Mouse (Mus musculus): ENCODE data around the gene Enox1.
A peak's percentile ranks its signal among the peaks of the same experiment; 100 is the strongest.

Gene Enox1

GRCm38 (mm10) chr14:77272931-77273446 is 116.4 kb downstream of the Enox1 start:
- DNase-seq (ENCODE audit: low spot score in 2 of 2): peak in 1 of 2 experiments; percentile 26

- DNase-seq (ENCODE audit: low spot score in 2 of 2): no peak
These were observed 117.2 kb downstream of the Enox1 start for GRCm38 (mm10) chr14:77273721-77274120.

- DNase-seq (ENCODE audit: low spot score in 2 of 2): no peak
These were observed 119.0 kb downstream of the Enox1 start for GRCm38 (mm10) chr14:77275607-77276006.

- DNase-seq (ENCODE audit: low spot score in 2 of 2): no peak
These were observed 122.6 kb downstream of the Enox1 start for GRCm38 (mm10) chr14:77279143-77279542.

GRCm38 (mm10) chr14:77280454-77280853 is 123.9 kb downstream of the Enox1 start:
- DNase-seq (ENCODE audit: low spot score in 2 of 2): no peak

GRCm38 (mm10) chr14:77280893-77281292 is 124.3 kb downstream of the Enox1 start:
- no peak for DNase-seq (ENCODE audit: low spot score in 2 of 2)

GRCm38 (mm10) chr14:77283939-77284338 is 127.4 kb downstream of the Enox1 start:
- peak; percentile 20 to 27 for DNase-seq (ENCODE audit: low spot score in 2 of 2)

GRCm38 (mm10) chr14:77285453-77285852 is 128.9 kb downstream of the Enox1 start:
- no peak for DNase-seq (ENCODE audit: low spot score in 2 of 2)

GRCm38 (mm10) chr14:77291756-77292155 is 135.2 kb downstream of the Enox1 start:
- no peak for DNase-seq (ENCODE audit: low spot score in 2 of 2)

- DNase-seq (ENCODE audit: low spot score in 2 of 2): peak; percentile 51 to 75
These were observed 140.5 kb downstream of the Enox1 start for GRCm38 (mm10) chr14:77297039-77297438.

GRCm38 (mm10) chr14:77298327-77298726 is 141.8 kb downstream of the Enox1 start:
- DNase-seq (ENCODE audit: low spot score in 2 of 2): no peak

GRCm38 (mm10) chr14:77309571-77309970 is 153.0 kb downstream of the Enox1 start:
- DNase-seq (ENCODE audit: low spot score in 2 of 2): no peak

- no peak for DNase-seq (ENCODE audit: low spot score in 2 of 2)
These were observed 154.9 kb downstream of the Enox1 start for GRCm38 (mm10) chr14:77311456-77311855.

- no peak for DNase-seq (ENCODE audit: low spot score in 2 of 2)
These were observed 162.8 kb downstream of the Enox1 start for GRCm38 (mm10) chr14:77319396-77319795.

- DNase-seq (ENCODE audit: low spot score in 2 of 2): no peak
These were observed 167.8 kb downstream of the Enox1 start for GRCm38 (mm10) chr14:77324348-77324747.

GRCm38 (mm10) chr14:77327693-77328092 is 171.1 kb downstream of the Enox1 start:
- DNase-seq (ENCODE audit: low spot score in 2 of 2): no peak

GRCm38 (mm10) chr14:77329791-77330190 is 173.2 kb downstream of the Enox1 start:
- no peak for DNase-seq (ENCODE audit: low spot score in 2 of 2)

GRCm38 (mm10) chr14:77343662-77344340 is 187.2 kb downstream of the Enox1 start:
- no peak for DNase-seq (ENCODE audit: low spot score in 2 of 2)

- peak; percentile 28 to 56 for DNase-seq (ENCODE audit: low spot score in 2 of 2)
These were observed 189.7 kb downstream of the Enox1 start for GRCm38 (mm10) chr14:77346296-77346695.

GRCm38 (mm10) chr14:77351803-77352352 is 195.3 kb downstream of the Enox1 start:
- no peak for DNase-seq (ENCODE audit: low spot score in 2 of 2)

GRCm38 (mm10) chr14:77362662-77363061 is 206.1 kb downstream of the Enox1 start:
- no peak for DNase-seq (ENCODE audit: low spot score in 2 of 2)

GRCm38 (mm10) chr14:77368411-77368810 is 211.8 kb downstream of the Enox1 start:
- peak in 1 of 2 experiments; percentile 38 for DNase-seq (ENCODE audit: low spot score in 2 of 2)

- no peak for DNase-seq (ENCODE audit: low spot score in 2 of 2)
These were observed 212.5 kb downstream of the Enox1 start for GRCm38 (mm10) chr14:77369070-77369469.

All from frontal cortex, postnatal 36 days (tissue).